Mouse (Mus musculus): Measurements from ENCODE around the gene Plin4. TPM values are rescaled to one million over a fixed set of nuclear protein-coding genes. Genes with fewer than 3 reads are reported as not detected.

Plin4 gene
- polyA plus RNA-seq, 1 experiment from 2014 or later: 1.7 TPM

- no peak overlapping the region for H3K4me2 ChIP-seq (ENCODE audit: low read depth, low read length)
- H3K27ac ChIP-seq (ENCODE audit: low read length): no peak overlapping the region
- peaks cover 12% of the 10 kb centered on the region for H3K4me1 ChIP-seq (ENCODE audit: control insufficient read depth, insufficient read depth, low read length)
- peaks cover 42% of the 10 kb centered on the region for H3K27me3 ChIP-seq (ENCODE audit: control insufficient read depth, insufficient read depth, low read length)
- no peak overlapping the region for H3K9ac ChIP-seq (ENCODE audit: low read length)
- WGBS: 85% methylated on average over 12 of the region's 12 CpGs
- H3K36me3 ChIP-seq (ENCODE audit: control insufficient read depth, insufficient read depth): peaks cover 4% of the 10 kb centered on the region; the same call in 1 of the 2 replicates
- H3K9me3 ChIP-seq (replicated peaks; ENCODE audit: control insufficient read depth, low read length): peaks cover 12% of the 10 kb centered on the region
- no peak overlapping the region for H3K4me3 ChIP-seq (ENCODE audit: low read length)
- ATAC-seq (replicated peaks; ENCODE audit: extremely low read depth, insufficient read depth, low FRiP score): no peak
These were observed 13.6 kb upstream of the Plin4 start for GRCm38 (mm10) chr17:56123161-56123560.

GRCm38 (mm10) chr17:56121826-56122225 is 12.2 kb upstream of the Plin4 start, which contains the start of gene Lrg1:
Gene Lrg1 (minus strand): TSS chr17:56122001.
- H3K4me2 ChIP-seq (ENCODE audit: low read depth, low read length): no peak within 1 kb of the TSS; the same call in 1 of the 2 replicates
- H3K4me3 ChIP-seq (ENCODE audit: low read length): no peak within 1 kb of the TSS
- H3K9ac ChIP-seq (ENCODE audit: low read length): no peak within 1 kb of the TSS
- 64% methylated on average over 2 of the region's 2 CpGs for WGBS
- ATAC-seq (replicated peaks; ENCODE audit: extremely low read depth, insufficient read depth, low FRiP score): no peak
- H3K27me3 ChIP-seq (ENCODE audit: control insufficient read depth, insufficient read depth, low read length): peaks cover 42% of the 10 kb centered on the region
- H3K4me1 ChIP-seq (ENCODE audit: control insufficient read depth, insufficient read depth, low read length): peaks cover 17% of the 10 kb centered on the region
- no peak within 1 kb of the TSS for H3K27ac ChIP-seq (ENCODE audit: low read length)
- peaks cover 12% of the 10 kb centered on the region for H3K9me3 ChIP-seq (replicated peaks; ENCODE audit: control insufficient read depth, low read length)
- H3K36me3 ChIP-seq (ENCODE audit: control insufficient read depth, insufficient read depth): peaks cover 4% of the 10 kb centered on the region; the same call in 1 of the 2 replicates

GRCm38 (mm10) chr17:56119981-56120880 is 10.6 kb upstream of the Plin4 start:
- peaks cover 41% of the 10 kb centered on the region for H3K27me3 ChIP-seq (ENCODE audit: control insufficient read depth, insufficient read depth, low read length)
- H3K27ac ChIP-seq (ENCODE audit: low read length): peak overlapping the region; percentile 23; the same call in 1 of the 2 replicates
- H3K4me1 ChIP-seq (ENCODE audit: control insufficient read depth, insufficient read depth, low read length): peaks cover 17% of the 10 kb centered on the region
- 4% methylated on average over 66 of the region's 66 CpGs for WGBS
- H3K36me3 ChIP-seq (ENCODE audit: control insufficient read depth, insufficient read depth): peaks cover 4% of the 10 kb centered on the region; the same call in 1 of the 2 replicates
- H3K9me3 ChIP-seq (replicated peaks; ENCODE audit: control insufficient read depth, low read length): peaks cover 12% of the 10 kb centered on the region
- H3K4me2 ChIP-seq (ENCODE audit: low read depth, low read length): peak overlapping the region; percentile 61
- peak overlapping the region; percentile 63 for H3K9ac ChIP-seq (ENCODE audit: low read length)
- peak overlapping the region; percentile 38 for H3K4me3 ChIP-seq (ENCODE audit: low read length)
- peak; percentile 20 for ATAC-seq (replicated peaks; ENCODE audit: extremely low read depth, insufficient read depth, low FRiP score)

- WGBS: 35% methylated on average over 12 of the region's 12 CpGs
- no peak; the same call in 1 of the 2 replicates for ATAC-seq (replicated peaks; ENCODE audit: extremely low read depth, insufficient read depth, low FRiP score)
- Histone ChIP-seq H3K36me3 (ENCODE audit: control insufficient read depth, insufficient read depth) (peaks cover 4% of the 10 kb centered on the region; the same call in 1 of the 2 replicates), H3K9me3 (replicated peaks; ENCODE audit: control insufficient read depth, low read length) (peaks cover 12% of the 10 kb centered on the region), H3K27ac (ENCODE audit: low read length) (no peak overlapping the region; the same call in 1 of the 2 replicates), H3K4me1 (ENCODE audit: control insufficient read depth, insufficient read depth, low read length) (peaks cover 14% of the 10 kb centered on the region), H3K4me3 (ENCODE audit: low read length) (peak overlapping the region; percentile 38), H3K4me2 (ENCODE audit: low read depth, low read length) (peak overlapping the region; percentile 61), H3K9ac (ENCODE audit: low read length) (peak overlapping the region; percentile 63), H3K27me3 (ENCODE audit: control insufficient read depth, insufficient read depth, low read length) (peaks cover 39% of the 10 kb centered on the region)
These were observed 9.8 kb upstream of the Plin4 start for GRCm38 (mm10) chr17:56119431-56119830.

- peak; percentile 42; the same call in 1 of the 2 replicates for ATAC-seq (replicated peaks; ENCODE audit: extremely low read depth, insufficient read depth, low FRiP score)
- no peaks in the 10 kb centered on the region for H3K36me3 ChIP-seq (ENCODE audit: control insufficient read depth, insufficient read depth)
These were observed 7.7 kb upstream of the Plin4 start, which contains the start of gene Plin5 for GRCm38 (mm10) chr17:56117251-56117710. Gene Plin5 (minus strand): TSS chr17:56117596.

GRCm38 (mm10) chr17:56116193-56116592 is 6.6 kb upstream of the Plin4 start:
- H3K27ac ChIP-seq (ENCODE audit: low read length): no peak overlapping the region
- no peaks in the 10 kb centered on the region for H3K36me3 ChIP-seq (ENCODE audit: control insufficient read depth, insufficient read depth)
- H3K9me3 ChIP-seq (replicated peaks; ENCODE audit: control insufficient read depth, low read length): no peaks in the 10 kb centered on the region
- peaks cover 14% of the 10 kb centered on the region for H3K4me1 ChIP-seq (ENCODE audit: control insufficient read depth, insufficient read depth, low read length)
- H3K27me3 ChIP-seq (ENCODE audit: control insufficient read depth, insufficient read depth, low read length): peaks cover 15% of the 10 kb centered on the region
- no peak overlapping the region for H3K9ac ChIP-seq (ENCODE audit: low read length)
- no peak overlapping the region for H3K4me3 ChIP-seq (ENCODE audit: low read length)
- 77% methylated on average over 10 of the region's 10 CpGs for WGBS
- no peak overlapping the region for H3K4me2 ChIP-seq (ENCODE audit: low read depth, low read length)
- no peak for ATAC-seq (replicated peaks; ENCODE audit: extremely low read depth, insufficient read depth, low FRiP score)

More at GRCm38 (mm10) chr17:56117251-56117710, 7.7 kb upstream of the Plin4 start, which contains the start of gene Plin5:
- Histone ChIP-seq H3K4me2 (ENCODE audit: low read depth, low read length) (peak within 1 kb of the TSS; percentile 66), H3K9ac (ENCODE audit: low read length) (peak within 1 kb of the TSS; percentile 38), H3K4me1 (ENCODE audit: control insufficient read depth, insufficient read depth, low read length) (peaks cover 14% of the 10 kb centered on the region), H3K9me3 (replicated peaks; ENCODE audit: control insufficient read depth, low read length) (peaks cover 3% of the 10 kb centered on the region), H3K4me3 (ENCODE audit: low read length) (peak within 1 kb of the TSS; percentile 47), H3K27ac (ENCODE audit: low read length) (no peak within 1 kb of the TSS), H3K27me3 (ENCODE audit: control insufficient read depth, insufficient read depth, low read length) (peaks cover 25% of the 10 kb centered on the region)
- 1% methylated on average over 27 of the region's 27 CpGs for WGBS

GRCm38 (mm10) chr17:56112743-56113142 is 3.1 kb upstream of the Plin4 start:
- Histone ChIP-seq H3K9ac (ENCODE audit: low read length) (no peak overlapping the region), H3K27ac (ENCODE audit: low read length) (no peak overlapping the region), H3K4me3 (ENCODE audit: low read length) (no peak overlapping the region), H3K27me3 (ENCODE audit: control insufficient read depth, insufficient read depth, low read length) (no peaks in the 10 kb centered on the region), H3K9me3 (replicated peaks; ENCODE audit: control insufficient read depth, low read length) (no peaks in the 10 kb centered on the region), H3K36me3 (ENCODE audit: control insufficient read depth, insufficient read depth) (no peaks in the 10 kb centered on the region), H3K4me2 (ENCODE audit: low read depth, low read length) (no peak overlapping the region), H3K4me1 (ENCODE audit: control insufficient read depth, insufficient read depth, low read length) (peaks cover 17% of the 10 kb centered on the region)
- 75% methylated on average over 3 of the region's 3 CpGs for WGBS
- no peak for ATAC-seq (replicated peaks; ENCODE audit: extremely low read depth, insufficient read depth, low FRiP score)

- no peaks in the 10 kb centered on the region for H3K27me3 ChIP-seq (ENCODE audit: control insufficient read depth, insufficient read depth, low read length)
- H3K27ac ChIP-seq (ENCODE audit: low read length): no peak overlapping the region
- WGBS: 49% methylated on average over 5 of the region's 5 CpGs
- no peaks in the 10 kb centered on the region for H3K9me3 ChIP-seq (replicated peaks; ENCODE audit: control insufficient read depth, low read length)
- H3K4me1 ChIP-seq (ENCODE audit: control insufficient read depth, insufficient read depth, low read length): peaks cover 12% of the 10 kb centered on the region
- no peak overlapping the region for H3K9ac ChIP-seq (ENCODE audit: low read length)
- no peak for ATAC-seq (replicated peaks; ENCODE audit: extremely low read depth, insufficient read depth, low FRiP score)
- H3K4me2 ChIP-seq (ENCODE audit: low read depth, low read length): no peak overlapping the region
- H3K4me3 ChIP-seq (ENCODE audit: low read length): no peak overlapping the region
- no peaks in the 10 kb centered on the region for H3K36me3 ChIP-seq (ENCODE audit: control insufficient read depth, insufficient read depth)
These were observed 2.3 kb upstream of the Plin4 start for GRCm38 (mm10) chr17:56111864-56112263.

- Histone ChIP-seq H3K4me1 (ENCODE audit: control insufficient read depth, insufficient read depth, low read length) (peaks cover 12% of the 10 kb centered on the region), H3K27me3 (ENCODE audit: control insufficient read depth, insufficient read depth, low read length) (no peaks in the 10 kb centered on the region), H3K4me3 (ENCODE audit: low read length) (no peak overlapping the region), H3K4me2 (ENCODE audit: low read depth, low read length) (no peak overlapping the region), H3K9ac (ENCODE audit: low read length) (no peak overlapping the region), H3K9me3 (replicated peaks; ENCODE audit: control insufficient read depth, low read length) (no peaks in the 10 kb centered on the region), H3K36me3 (ENCODE audit: control insufficient read depth, insufficient read depth) (no peaks in the 10 kb centered on the region), H3K27ac (ENCODE audit: low read length) (no peak overlapping the region)
- ATAC-seq (replicated peaks; ENCODE audit: extremely low read depth, insufficient read depth, low FRiP score): no peak
- WGBS: 68% methylated on average over 1 of the region's 1 CpGs
These were observed 1.4 kb upstream of the Plin4 start for GRCm38 (mm10) chr17:56111021-56111420.
